ENCODE assay signal across 26 mouse cellular contexts in the genomic region with DNA sequence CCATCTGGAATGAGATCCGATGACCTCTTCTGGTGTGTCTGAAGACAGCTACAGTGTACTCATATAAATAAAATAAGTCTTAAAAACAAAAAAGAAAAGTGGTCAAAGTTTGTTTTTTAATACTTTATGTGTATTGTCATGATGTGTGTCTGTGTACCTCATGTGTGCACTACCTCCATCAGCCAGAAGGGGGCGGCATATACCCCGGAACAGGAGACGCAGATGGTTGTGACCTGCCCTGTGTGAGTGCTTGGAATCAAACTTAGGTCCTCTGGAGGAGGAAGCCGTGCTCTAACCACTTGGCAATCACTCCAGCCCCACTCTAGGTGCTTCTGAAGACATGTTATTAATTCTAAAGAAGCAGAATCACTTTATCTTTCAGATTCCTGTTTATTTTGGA. TPM values are rescaled to one million over a fixed set of nuclear protein-coding genes. Genes with fewer than 3 reads are reported as not detected.
DNase-seq lines count a peak whose midpoint lies in the region; ATAC-seq and TF ChIP-seq lines count a peak whose summit lies in the region.
"Had no signal": no experiment of that assay in that cellular context is flagged by ENCODE, and none has a peak within 500 bp of the region (broad histone marks: within the 10 kb centered on the region; RNA-seq: fewer than 3 reads in every experiment).

No protein-coding gene starts in this region.

- ATAC-seq in intestine, postnatal 0 days, result no peak
- no peak for ATAC-seq in intestine, embryonic 16.5 days
- no peak for ATAC-seq in liver, postnatal 0 days
- no peak for ATAC-seq in liver, embryonic 11.5 days (replicated peaks; ENCODE audit: low FRiP score)
- ATAC-seq: forebrain, embryonic 15.5 days had no signal

- H3K4me2 ChIP-seq in intestine, postnatal 0 days (replicated peaks; ENCODE audit: low read depth), result no peak overlapping the region
- no peak overlapping the region for H3K4me2 ChIP-seq in intestine, embryonic 16.5 days (ENCODE audit: low read depth, low read length)
- H3K4me2 ChIP-seq in liver, postnatal 0 days (ENCODE audit: low read depth, low read length), result no peak overlapping the region
- H3K4me2 ChIP-seq in liver, embryonic 11.5 days, result no peak overlapping the region
- H3K4me2 ChIP-seq: forebrain, embryonic 15.5 days; heart, embryonic 15.5 days; liver, embryonic 13.5 days; neural tube, embryonic 12.5 days had no signal

- H3K36me3 ChIP-seq in intestine, postnatal 0 days (ENCODE audit: control insufficient read depth, insufficient read depth), result no peaks in the 10 kb centered on the region
- H3K36me3 ChIP-seq in intestine, embryonic 16.5 days (ENCODE audit: control insufficient read depth, insufficient read depth, low read length), result no peaks in the 10 kb centered on the region
- no peaks in the 10 kb centered on the region for H3K36me3 ChIP-seq in liver, postnatal 0 days (replicated peaks; ENCODE audit: insufficient read depth, low read length)
- H3K36me3 ChIP-seq in liver, embryonic 11.5 days (ENCODE audit: control insufficient read depth, insufficient read depth, low read length), result no peaks in the 10 kb centered on the region
- no peaks in the 10 kb centered on the region for H3K36me3 ChIP-seq in ES-E14 (ENCODE audit: control insufficient read depth, insufficient read depth, low read length, poor library complexity, severe bottlenecking)
- H3K36me3 ChIP-seq: forebrain, embryonic 15.5 days; G1E; heart, embryonic 15.5 days; hindbrain, embryonic 10.5 days; liver, embryonic 13.5 days; neural tube, embryonic 12.5 days had no signal

- no peak overlapping the region for H3K4me3 ChIP-seq in intestine, postnatal 0 days (ENCODE audit: low read depth, low read length)
- H3K4me3 ChIP-seq in intestine, embryonic 16.5 days (ENCODE audit: low read length), result no peak overlapping the region
- H3K4me3 ChIP-seq in liver, postnatal 0 days (ENCODE audit: low read depth, low read length), result no peak overlapping the region
- no peak overlapping the region for H3K4me3 ChIP-seq in liver, embryonic 11.5 days (ENCODE audit: low read depth, low read length)
- no peak overlapping the region for H3K4me3 ChIP-seq in ES-E14 (ENCODE audit: insufficient read depth in 1 of 2, low read depth in 1 of 2, low read length in 2 of 2, poor library complexity in 1 of 2, severe bottlenecking in 1 of 2)
- H3K4me3 ChIP-seq: erythroblast, embryonic 14.5 days; forebrain, embryonic 15.5 days; heart, embryonic 15.5 days; hindbrain, embryonic 10.5 days; liver, embryonic 13.5 days; neural tube, embryonic 12.5 days had no signal

- TF ChIP-seq EP300 in liver, postnatal 0 days (IDR thresholded peaks at IDR 0.05; ENCODE audit: low read depth), result no peak

- H3K9ac ChIP-seq in intestine, postnatal 0 days (ENCODE audit: low read depth, low read length), result no peak overlapping the region
- no peak overlapping the region for H3K9ac ChIP-seq in intestine, embryonic 16.5 days (ENCODE audit: low read depth, low read length)
- H3K9ac ChIP-seq in liver, postnatal 0 days (replicated peaks), result no peak overlapping the region
- no peak overlapping the region for H3K9ac ChIP-seq in liver, embryonic 11.5 days (ENCODE audit: low read depth, low read length)
- H3K9ac ChIP-seq in ES-E14 (ENCODE audit: insufficient read depth, low read depth, low read length, poor library complexity, severe bottlenecking), result no peak overlapping the region
- H3K9ac ChIP-seq: forebrain, embryonic 15.5 days; heart, embryonic 15.5 days; liver, embryonic 13.5 days; neural tube, embryonic 12.5 days had no signal

- H3K4me1 ChIP-seq in intestine, postnatal 0 days (replicated peaks; ENCODE audit: control insufficient read depth, insufficient read depth, low read length), result no peaks in the 10 kb centered on the region
- H3K4me1 ChIP-seq in intestine, embryonic 16.5 days (ENCODE audit: control insufficient read depth, insufficient read depth, low read length), result no peaks in the 10 kb centered on the region
- no peaks in the 10 kb centered on the region for H3K4me1 ChIP-seq in liver, postnatal 0 days (ENCODE audit: insufficient read depth)
- no peaks in the 10 kb centered on the region for H3K4me1 ChIP-seq in liver, embryonic 11.5 days (replicated peaks; ENCODE audit: control insufficient read depth, insufficient read depth, low read length)
- H3K4me1 ChIP-seq in ES-E14 (ENCODE audit: control insufficient read depth in 2 of 2, insufficient read depth in 2 of 2, low read length in 2 of 2, poor library complexity in 1 of 2), result no peaks in the 10 kb centered on the region
- H3K4me1 ChIP-seq: forebrain, embryonic 15.5 days; heart, embryonic 15.5 days; hindbrain, embryonic 10.5 days; liver, embryonic 13.5 days; neural tube, embryonic 12.5 days had no signal

- no peaks in the 10 kb centered on the region for H3K27me3 ChIP-seq in intestine, postnatal 0 days (replicated peaks; ENCODE audit: control insufficient read depth, insufficient read depth, low read length)
- H3K27me3 ChIP-seq in intestine, embryonic 16.5 days (replicated peaks; ENCODE audit: control insufficient read depth, insufficient read depth, low read length), result no peaks in the 10 kb centered on the region
- H3K27me3 ChIP-seq in liver, postnatal 0 days (ENCODE audit: insufficient read depth, low read length), result no peaks in the 10 kb centered on the region
- H3K27me3 ChIP-seq in liver, embryonic 11.5 days (replicated peaks; ENCODE audit: control insufficient read depth, insufficient read depth, low read length), result no peaks in the 10 kb centered on the region
- H3K27me3 ChIP-seq: forebrain, embryonic 15.5 days; heart, embryonic 15.5 days; liver, embryonic 13.5 days; neural tube, embryonic 12.5 days had no signal

- no peak overlapping the region for H3K27ac ChIP-seq in intestine, postnatal 0 days (ENCODE audit: low read depth, low read length)
- no peak overlapping the region for H3K27ac ChIP-seq in intestine, embryonic 16.5 days (ENCODE audit: low read length)
- H3K27ac ChIP-seq in liver, postnatal 0 days (ENCODE audit: low read depth), result no peak overlapping the region
- no peak overlapping the region for H3K27ac ChIP-seq in liver, embryonic 11.5 days (ENCODE audit: low read depth, low read length)
- no peak overlapping the region for H3K27ac ChIP-seq in ES-E14 (ENCODE audit: insufficient read depth, low read depth, low read length, poor library complexity, severe bottlenecking)
- H3K27ac ChIP-seq: forebrain, embryonic 15.5 days; heart, embryonic 15.5 days; hindbrain, embryonic 10.5 days; liver, embryonic 13.5 days; neural tube, embryonic 12.5 days had no signal

- TF ChIP-seq POLR2A in brain, embryonic 14.5 days (IDR thresholded peaks at IDR 0.05; ENCODE audit: borderline replicate concordance, extremely low read depth, insufficient read depth, insufficient read length, poor library complexity, severe bottlenecking), result no peak

- no peaks in the 10 kb centered on the region for H3K9me3 ChIP-seq in intestine, postnatal 0 days (ENCODE audit: control insufficient read depth)
- H3K9me3 ChIP-seq in intestine, embryonic 16.5 days (ENCODE audit: control insufficient read depth, low read length), result 0 out of 2 replicates have a peak, but pooled peaks cover 2% of the 10 kb centered on the region
- no peaks in the 10 kb centered on the region for H3K9me3 ChIP-seq in liver, postnatal 0 days (ENCODE audit: low read length)
- 0 out of 2 replicates have a peak, but pooled peaks cover 5% of the 10 kb centered on the region for H3K9me3 ChIP-seq in liver, embryonic 11.5 days (ENCODE audit: control insufficient read depth, low read length)
- H3K9me3 ChIP-seq in ES-E14 (ENCODE audit: control insufficient read depth, insufficient read depth, low read depth, low read length), result no peaks in the 10 kb centered on the region
- H3K9me3 ChIP-seq: forebrain, embryonic 15.5 days; heart, embryonic 15.5 days; neural tube, embryonic 12.5 days had no signal

- WGBS in intestine, postnatal 0 days, result 82% methylated on average over 5 of the region's 5 CpGs
- WGBS in intestine, embryonic 16.5 days, result 84% methylated on average over 5 of the region's 5 CpGs
- 69% methylated on average over 5 of the region's 5 CpGs for WGBS in liver, postnatal 0 days (ENCODE audit: insufficient replicate concordance)
- WGBS in liver, embryonic 11.5 days, result 70% methylated on average over 5 of the region's 5 CpGs

- DNase-seq in liver, postnatal 0 days, result no peak
- no peak for DNase-seq in liver, embryonic 11.5 days (ENCODE audit: low spot score)
- DNase-seq in ES-E14 (ENCODE audit: low read depth, low spot score), result peak; percentile 3
- no peak for DNase-seq in brain, embryonic 14.5 days (ENCODE audit: low read depth)
- no peak for DNase-seq in frontal cortex, postnatal 10 days (ENCODE audit: low spot score in 2 of 2)
- DNase-seq in thymus, postnatal 36 days, result no peak
- DNase-seq: adrenal gland, adult 8-10 months; B cell, adult 2 months; cerebellum, adult 18-20 months; heart, adult 11 months; kidney, postnatal 36 days; liver, embryonic 13.5 days; lung, postnatal 36 days; right cerebral cortex, postnatal 25 days; thymus, adult 18-20 months had no signal

- in situ Hi-C loops in ES-E14 (cut with MboI; ENCODE audit: low sequenced_read_pairs in 2 of 2, unreplicated experiment in 2 of 2), result no loop called here

- peak; percentile 44 for TF ChIP-seq CTCF in intestine, postnatal 0 days (IDR thresholded peaks at IDR 0.05; ENCODE audit: low read depth)
- peak; percentile 50 for TF ChIP-seq CTCF in liver, postnatal 0 days (IDR thresholded peaks at IDR 0.05; ENCODE audit: low read depth)
- TF ChIP-seq CTCF in brain, embryonic 14.5 days (IDR thresholded peaks at IDR 0.05; ENCODE audit: borderline replicate concordance, extremely low read depth, insufficient read depth, insufficient read length), result peak; percentile 48; the same call in 1 of the 2 replicates

TF ChIP-seq in ES-E14, 5 proteins besides CTCF, POLR2A, EP300 and RAD21:
- TF ChIP-seq ZC3H11A (IDR thresholded peaks at IDR 0.05; ENCODE audit: borderline replicate concordance, low read depth, low read length) (no peak), MAFK (IDR thresholded peaks at IDR 0.05; ENCODE audit: insufficient read depth, low read depth, low read length) (no peak), HCFC1 (IDR thresholded peaks at IDR 0.05; ENCODE audit: borderline replicate concordance, insufficient read depth, low read length) (no peak), CHD2 (IDR thresholded peaks at IDR 0.05; ENCODE audit: low read depth, low read length) (no peak), ZNF384 (IDR thresholded peaks at IDR 0.05; ENCODE audit: low read depth, low read length) (no peak)

RNA-seq across cellular contexts. Expression of a gene that starts 58.6 kb away (rescaled TPM):
- polyA plus RNA-seq in intestine, postnatal 0 days (2015; fragmentation: Nextera tagmentation; extraction: Ambion mirVana), result 0.18 and 0.37 TPM in 2 replicates
- 0.46 and 0.53 TPM in 2 replicates for polyA plus RNA-seq in intestine, embryonic 16.5 days (2015; fragmentation: Nextera tagmentation; extraction: Ambion mirVana)
- not detected in 2 replicates for polyA plus RNA-seq in liver, postnatal 0 days (2015; fragmentation: Nextera tagmentation; extraction: Ambion mirVana)
- not detected in 2 replicates for polyA plus RNA-seq in liver, embryonic 11.5 days (2014; fragmentation: Nextera tagmentation; extraction: Ambion mirVana)
- not detected in 2 replicates for total RNA-seq in ES-E14 (2012; rRNA removed)
- polyA plus RNA-seq in brain, embryonic 14.5 days (2012; rRNA removed), result 1.6 and 1.8 TPM in 2 replicates
- total RNA-seq: common myeloid progenitor, adult 5-6 weeks; monocyte, adult 5-6 weeks had no signal
- polyA plus RNA-seq: embryonic facial prominence, embryonic 11.5 days; erythroblast, embryonic 14.5 days; G1E; heart, embryonic 15.5 days; hindbrain, embryonic 10.5 days; liver, embryonic 13.5 days had no signal
